Mouse (Mus musculus) lung, embryonic 16.5 days (tissue): ENCODE measurements at regions not wholly inside any gene's neighbourhood (a gene's known extent, or its start where the extent isn't known, plus 50 kb on each side); places are given as distances from the start of the nearest gene placed in this dataset.

Source experiments
- ATAC-seq: fragments of 200-750 bp; cut with Nextera tagmentation; 2 replicates; pipeline ENCODE4 v1.8.0; 2017; ENCODE audit warnings: low read depth, mild to moderate bottlenecking, moderate library complexity
- H3K27ac ChIP-seq: fragments of 300-500 bp; sonication (generic); 2 replicates; pipeline ENCODE4 v1.5.1; 2014; ENCODE audit warnings: mild to moderate bottlenecking, control low read depth, low read length
- H3K27me3 ChIP-seq: fragments of 300-500 bp; sonication (generic); 2 replicates; pipeline ENCODE4 v1.6.1; 2014; ENCODE audit warnings: low read depth, low read length, mixed read lengths; ENCODE audit not compliant: control insufficient read depth, insufficient read depth
- H3K36me3 ChIP-seq: fragments of 300-500 bp; sonication (generic); 2 replicates; pipeline ENCODE4 v1.6.1; 2014; ENCODE audit warnings: low read length; ENCODE audit not compliant: control insufficient read depth, insufficient read depth
- H3K4me1 ChIP-seq: fragments of 300-500 bp; sonication (generic); replicated peaks from 2 replicates; pipeline ENCODE4 v1.6.1; 2014; ENCODE audit warnings: low read length, mixed read lengths; ENCODE audit not compliant: control insufficient read depth, insufficient read depth
- H3K4me2 ChIP-seq: fragments of 300-500 bp; sonication (generic); 2 replicates; pipeline ENCODE4 v1.6.1; 2014; ENCODE audit warnings: low read depth, low read length, control low read depth
- H3K4me3 ChIP-seq: fragments of 300-500 bp; sonication (generic); 2 replicates; pipeline ENCODE4 v1.5.1; 2014; ENCODE audit warnings: mild to moderate bottlenecking, low read length, control low read depth
- H3K9ac ChIP-seq: fragments of 300-500 bp; sonication (generic); 2 replicates; pipeline ENCODE4 v1.6.1; 2014; ENCODE audit warnings: low read length, control low read depth
- H3K9me3 ChIP-seq: fragments of 300-500 bp; sonication (generic); 2 replicates; pipeline ENCODE4 v1.6.1; 2016; ENCODE audit warnings: low read length; ENCODE audit not compliant: control insufficient read depth
- WGBS: fragments of 180-500 bp; shearing (Covaris S2); extraction: QIAGEN DNeasy Blood & Tissue Kit; methylation state at CpG from one replicate; pipeline ENCODE4 v1.1.7; 2014; 5-methylcytosine and 5-hydroxymethylcytosine counted together

- no peak for ATAC-seq
- Histone ChIP-seq H3K9ac (no peak overlapping the region), H3K27me3 (no peaks in the 10 kb centered on the region), H3K36me3 (no peaks in the 10 kb centered on the region), H3K4me3 (no peak overlapping the region), H3K4me2 (no peak overlapping the region), H3K27ac (no peak overlapping the region), H3K9me3 (no peaks in the 10 kb centered on the region), H3K4me1 (no peaks in the 10 kb centered on the region)
- 48% methylated on average over 4 of the region's 4 CpGs for WGBS
Measured at GRCm38 (mm10) chr13:45130516-45131249, 52.2 kb downstream of the Gm9817 start.

- Histone ChIP-seq H3K4me2 (no peak overlapping the region), H3K4me3 (no peak overlapping the region), H3K4me1 (no peaks in the 10 kb centered on the region), H3K9me3 (no peaks in the 10 kb centered on the region), H3K27ac (no peak overlapping the region), H3K27me3 (no peaks in the 10 kb centered on the region), H3K36me3 (no peaks in the 10 kb centered on the region), H3K9ac (no peak overlapping the region)
- 65% methylated on average over 2 of the region's 2 CpGs for WGBS
- no peak for ATAC-seq
Measured at GRCm38 (mm10) chr13:45140616-45141015, 62.1 kb downstream of the Gm9817 start.

GRCm38 (mm10) chr13:45145129-45145528 is 66.6 kb downstream of the Gm9817 start:
- Histone ChIP-seq H3K36me3 (no peaks in the 10 kb centered on the region), H3K27me3 (no peaks in the 10 kb centered on the region), H3K4me2 (no peak overlapping the region), H3K27ac (no peak overlapping the region), H3K9ac (no peak overlapping the region), H3K4me1 (no peaks in the 10 kb centered on the region), H3K4me3 (no peak overlapping the region), H3K9me3 (no peaks in the 10 kb centered on the region)
- 69% methylated on average over 6 of the region's 6 CpGs for WGBS
- ATAC-seq: no peak

GRCm38 (mm10) chr13:45156223-45156622 is 77.7 kb downstream of the Gm9817 start:
- H3K4me3 ChIP-seq: no peak overlapping the region
- no peaks in the 10 kb centered on the region for H3K9me3 ChIP-seq
- ATAC-seq: no peak
- no peaks in the 10 kb centered on the region for H3K4me1 ChIP-seq
- 63% methylated on average over 3 of the region's 3 CpGs for WGBS
- no peaks in the 10 kb centered on the region for H3K36me3 ChIP-seq
- H3K9ac ChIP-seq: no peak overlapping the region
- no peak overlapping the region for H3K4me2 ChIP-seq
- H3K27me3 ChIP-seq: no peaks in the 10 kb centered on the region
- H3K27ac ChIP-seq: no peak overlapping the region

GRCm38 (mm10) chr13:45156982-45157381 is 78.5 kb downstream of the Gm9817 start:
- no peaks in the 10 kb centered on the region for H3K4me1 ChIP-seq
- no peak overlapping the region for H3K4me3 ChIP-seq
- H3K4me2 ChIP-seq: no peak overlapping the region
- no peaks in the 10 kb centered on the region for H3K27me3 ChIP-seq
- 63% methylated on average over 2 of the region's 2 CpGs for WGBS
- H3K36me3 ChIP-seq: no peaks in the 10 kb centered on the region
- H3K9ac ChIP-seq: no peak overlapping the region
- H3K27ac ChIP-seq: no peak overlapping the region
- no peak for ATAC-seq
- H3K9me3 ChIP-seq: no peaks in the 10 kb centered on the region

- H3K4me3 ChIP-seq: no peak overlapping the region
- H3K9me3 ChIP-seq: no peaks in the 10 kb centered on the region
- no peak overlapping the region for H3K4me2 ChIP-seq
- H3K9ac ChIP-seq: no peak overlapping the region
- H3K4me1 ChIP-seq: no peaks in the 10 kb centered on the region
- no peaks in the 10 kb centered on the region for H3K36me3 ChIP-seq
- 84% methylated on average over 5 of the region's 5 CpGs for WGBS
- no peak overlapping the region for H3K27ac ChIP-seq
- H3K27me3 ChIP-seq: no peaks in the 10 kb centered on the region
- no peak for ATAC-seq
Measured at GRCm38 (mm10) chr13:45160281-45160680, 81.8 kb downstream of the Gm9817 start.

- no peak overlapping the region for H3K4me2 ChIP-seq
- H3K4me3 ChIP-seq: no peak overlapping the region
- WGBS: 49% methylated on average over 6 of the region's 6 CpGs
- no peaks in the 10 kb centered on the region for H3K36me3 ChIP-seq
- H3K4me1 ChIP-seq: no peaks in the 10 kb centered on the region
- no peak overlapping the region for H3K27ac ChIP-seq
- no peak for ATAC-seq
- no peaks in the 10 kb centered on the region for H3K9me3 ChIP-seq
- no peaks in the 10 kb centered on the region for H3K27me3 ChIP-seq
- no peak overlapping the region for H3K9ac ChIP-seq
Measured at GRCm38 (mm10) chr13:45164001-45164778, 85.7 kb downstream of the Gm9817 start.

- no peaks in the 10 kb centered on the region for H3K36me3 ChIP-seq
- H3K9ac ChIP-seq: no peak overlapping the region
- ATAC-seq: no peak
- H3K4me1 ChIP-seq: no peaks in the 10 kb centered on the region
- WGBS: 73% methylated on average over 3 of the region's 3 CpGs
- H3K9me3 ChIP-seq: no peaks in the 10 kb centered on the region
- no peak overlapping the region for H3K4me2 ChIP-seq
- no peaks in the 10 kb centered on the region for H3K27me3 ChIP-seq
- no peak overlapping the region for H3K4me3 ChIP-seq
- no peak overlapping the region for H3K27ac ChIP-seq
Measured at GRCm38 (mm10) chr13:45165159-45165558, 86.7 kb downstream of the Gm9817 start.

- Histone ChIP-seq H3K27ac (no peak overlapping the region), H3K9me3 (no peaks in the 10 kb centered on the region), H3K4me3 (no peak overlapping the region), H3K4me1 (no peaks in the 10 kb centered on the region), H3K4me2 (no peak overlapping the region), H3K36me3 (no peaks in the 10 kb centered on the region), H3K27me3 (no peaks in the 10 kb centered on the region), H3K9ac (no peak overlapping the region)
- ATAC-seq: no peak
Measured at GRCm38 (mm10) chr13:45169716-45170115, 91.2 kb downstream of the Gm9817 start.
